Mouse (Mus musculus) embryonic fibroblast, embryonic 13.5 days (primary cell): ENCODE results near the gene Ece2. TPM values are rescaled to one million over a fixed set of nuclear protein-coding genes. Genes with fewer than 3 reads are reported as not detected.

Experiments
- H3K27ac ChIP-seq: 2 replicates; pipeline ENCODE4 v1.5.1; 2012; ENCODE audit warnings: low read length, control low read depth, inconsistent platforms; ENCODE audit not compliant: insufficient read depth
- H3K4me1 ChIP-seq: 2 replicates; pipeline ENCODE4 v1.6.1; 2011; ENCODE audit warnings: low read length; ENCODE audit not compliant: control insufficient read depth, insufficient read depth
- H3K4me3 ChIP-seq: 2 replicates; pipeline ENCODE4 v1.5.1; 2011; ENCODE audit warnings: mild to moderate bottlenecking, control low read depth, low read length; ENCODE audit not compliant: insufficient read depth
- CTCF ChIP-seq: IDR thresholded peaks from 2 replicates; pipeline ENCODE4 v1.5.1; 2011; ENCODE audit warnings: mild to moderate bottlenecking, control low read depth, low read length, moderate library complexity, borderline replicate concordance; ENCODE audit not compliant: insufficient read depth
- POLR2A ChIP-seq: IDR thresholded peaks from 2 replicates; pipeline ENCODE4 v1.6.1; 2011; ENCODE audit warnings: low read depth, mild to moderate bottlenecking, control low read depth, low read length, moderate library complexity
- polyA plus RNA-seq: library from polyadenylated mRNA; stranded (reverse); fragments of >200 nt; gene quantifications from 2 replicates; pipeline ENCODE4 v1.2.4, GENCODE M21; 2011; ENCODE audit warnings: low read depth; ENCODE audit not compliant: missing spikeins, insufficient read length

Ece2 gene
- polyA plus RNA-seq = 11.4 and 17.2 TPM in 2 replicates

DNA sequence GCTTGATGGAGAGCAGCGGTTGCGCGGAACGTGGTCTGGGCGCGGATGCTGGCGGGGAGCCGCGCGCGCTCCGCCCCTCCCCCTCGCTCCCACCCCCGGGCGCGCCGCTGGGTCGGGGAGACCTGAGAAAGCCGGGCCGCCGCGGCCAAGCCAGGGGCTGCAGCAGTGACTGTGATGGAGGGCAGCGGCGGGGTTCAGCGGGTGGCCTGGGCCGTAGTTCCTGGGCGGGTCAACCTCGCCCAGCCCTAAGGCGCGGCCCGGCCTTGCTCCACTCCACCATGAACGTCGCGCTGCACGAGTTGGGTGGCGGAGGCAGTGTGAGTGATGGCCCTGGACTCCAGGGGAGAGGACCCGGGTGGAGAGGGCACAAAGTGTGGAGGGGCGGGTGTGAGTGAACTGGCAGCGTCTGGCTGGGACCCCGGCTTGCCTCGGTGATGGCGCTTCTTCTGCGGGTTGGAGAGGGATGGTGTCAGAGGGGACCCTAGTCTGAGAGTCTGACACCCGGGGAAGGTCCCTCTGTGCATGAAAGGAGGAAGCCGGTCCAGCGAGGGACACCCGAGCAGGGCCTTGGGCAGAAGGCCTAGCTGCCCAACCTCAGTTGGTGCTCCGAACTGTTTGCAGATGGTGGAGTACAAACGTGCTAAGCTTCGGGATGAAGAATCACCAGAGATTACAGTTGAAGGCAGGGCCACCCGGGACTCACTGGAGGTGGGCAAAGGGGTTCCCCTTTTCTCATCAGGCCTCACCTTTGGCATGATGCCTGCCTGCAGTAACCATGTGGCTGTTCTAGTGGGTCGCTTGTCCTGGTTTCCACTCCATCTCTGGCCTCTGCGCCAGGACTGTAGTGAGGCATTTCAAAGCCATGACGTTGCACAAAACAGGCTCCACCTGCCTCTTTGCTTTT is at the start of gene Ece2:
Gene Ece2 (plus strand): TSS at position 98 of the 904 bp plus-strand sequence.
- Histone ChIP-seq H3K4me3 (peak within 1 kb of the TSS; percentile 21), H3K27ac (no peak within 1 kb of the TSS), H3K4me1 (peaks cover 2% of the 10 kb centered on the region; the same call in 1 of the 2 replicates)
- TF ChIP-seq POLR2A (peak; percentile 68), CTCF (no peak)

DNA sequence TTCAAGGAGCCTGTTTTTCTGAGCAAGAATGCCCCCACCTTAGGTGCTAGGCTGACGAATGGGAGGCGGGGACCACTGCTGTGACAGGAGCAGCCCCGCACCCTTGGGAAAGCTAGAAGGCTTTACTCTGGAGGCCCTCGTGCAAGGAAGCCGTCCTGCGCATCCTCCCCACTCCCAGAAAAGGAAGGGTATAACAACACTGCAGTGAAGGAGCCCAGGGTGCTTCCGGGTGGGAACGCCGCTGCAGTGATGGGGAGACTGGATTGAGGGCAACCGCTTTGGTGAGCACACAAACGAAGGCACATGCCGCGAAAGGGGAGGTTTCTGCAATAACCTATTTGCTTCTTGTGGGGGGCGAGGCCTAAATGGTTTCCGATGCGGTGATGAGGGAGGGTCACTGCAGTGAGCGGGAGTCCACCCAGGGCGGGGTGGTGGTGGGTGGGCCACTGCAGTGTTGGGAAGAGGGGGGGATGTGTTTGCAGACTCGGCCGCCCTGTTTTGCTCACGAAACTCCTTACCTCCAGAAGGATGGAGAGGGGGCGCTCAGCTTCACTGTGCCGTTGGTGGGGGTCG is 40.2 kb upstream of the Ece2 start, which contains the start of gene Vwa5b2:
Gene Vwa5b2 (plus strand): TSS at position 106 of the 573 bp plus-strand sequence.
- Histone ChIP-seq H3K4me1 (peaks cover 4% of the 10 kb centered on the region; the same call in 1 of the 2 replicates), H3K27ac (no peak within 1 kb of the TSS), H3K4me3 (peak within 1 kb of the TSS; percentile 32)
- no peak for TF ChIP-seq CTCF
- TF ChIP-seq POLR2A = no peak

DNA sequence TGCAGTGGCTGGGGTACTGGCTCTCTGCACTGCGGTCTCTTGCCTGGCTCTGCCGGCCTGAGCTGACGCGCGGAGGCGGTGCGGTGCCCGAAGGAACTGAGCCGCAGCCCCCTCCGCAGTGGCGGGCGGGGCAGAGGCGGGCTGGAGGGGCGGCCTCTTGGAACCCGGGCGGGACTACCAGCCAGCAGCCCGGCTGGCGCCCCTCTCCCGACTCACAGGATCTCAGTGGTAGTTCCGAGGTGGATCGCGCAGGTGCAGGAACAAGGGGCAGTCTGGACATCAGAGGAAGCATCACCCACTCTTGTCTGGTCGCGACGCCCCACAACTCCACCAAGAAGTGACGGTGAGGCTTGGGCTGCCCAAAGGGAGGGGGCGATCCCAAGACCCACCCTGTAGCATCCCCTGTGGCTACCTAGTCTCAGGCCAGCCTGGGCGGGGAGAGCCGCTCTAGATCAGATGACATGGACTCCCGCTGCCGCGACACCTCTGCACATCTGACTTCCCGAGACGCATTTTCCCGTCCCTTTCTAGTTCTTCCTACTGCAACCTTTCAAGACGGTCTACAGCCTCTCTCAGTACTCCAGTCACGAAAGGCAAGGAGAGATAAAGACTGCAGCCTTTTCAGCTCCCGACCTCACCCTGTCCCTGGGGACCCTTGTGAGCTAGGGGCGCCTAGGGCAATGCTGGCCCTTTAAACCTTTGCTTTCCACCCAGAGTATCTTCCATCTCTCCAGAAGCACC is 39.5 kb upstream of the Ece2 start:
- TF ChIP-seq CTCF = no peak
- no peak for TF ChIP-seq POLR2A
- Histone ChIP-seq H3K27ac (no peak overlapping the region), H3K4me1 (peaks cover 4% of the 10 kb centered on the region; the same call in 1 of the 2 replicates), H3K4me3 (peak overlapping the region; percentile 32)

DNA sequence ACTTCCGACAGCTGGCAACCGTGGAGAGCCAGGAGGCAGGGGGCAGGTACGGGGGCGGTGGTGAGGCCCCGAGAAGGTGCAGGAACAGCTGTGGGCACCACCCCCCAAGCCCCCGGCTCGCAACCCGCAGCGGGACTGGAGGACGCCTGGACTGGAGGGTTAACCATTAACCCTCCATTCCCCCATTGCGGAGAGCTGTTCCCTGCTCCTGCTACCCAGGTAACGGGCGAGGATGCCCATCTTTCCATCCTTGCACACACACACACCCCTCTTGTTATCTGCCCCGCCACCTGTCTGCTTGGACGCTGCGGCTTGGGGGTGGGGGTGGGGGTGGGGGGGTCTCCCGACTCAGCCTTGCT is 39.0 kb upstream of the Ece2 start:
- no peak for TF ChIP-seq CTCF
- TF ChIP-seq POLR2A = no peak
- Histone ChIP-seq H3K4me1 (peaks cover 4% of the 10 kb centered on the region; the same call in 1 of the 2 replicates), H3K27ac (no peak overlapping the region), H3K4me3 (no peak overlapping the region)

DNA sequence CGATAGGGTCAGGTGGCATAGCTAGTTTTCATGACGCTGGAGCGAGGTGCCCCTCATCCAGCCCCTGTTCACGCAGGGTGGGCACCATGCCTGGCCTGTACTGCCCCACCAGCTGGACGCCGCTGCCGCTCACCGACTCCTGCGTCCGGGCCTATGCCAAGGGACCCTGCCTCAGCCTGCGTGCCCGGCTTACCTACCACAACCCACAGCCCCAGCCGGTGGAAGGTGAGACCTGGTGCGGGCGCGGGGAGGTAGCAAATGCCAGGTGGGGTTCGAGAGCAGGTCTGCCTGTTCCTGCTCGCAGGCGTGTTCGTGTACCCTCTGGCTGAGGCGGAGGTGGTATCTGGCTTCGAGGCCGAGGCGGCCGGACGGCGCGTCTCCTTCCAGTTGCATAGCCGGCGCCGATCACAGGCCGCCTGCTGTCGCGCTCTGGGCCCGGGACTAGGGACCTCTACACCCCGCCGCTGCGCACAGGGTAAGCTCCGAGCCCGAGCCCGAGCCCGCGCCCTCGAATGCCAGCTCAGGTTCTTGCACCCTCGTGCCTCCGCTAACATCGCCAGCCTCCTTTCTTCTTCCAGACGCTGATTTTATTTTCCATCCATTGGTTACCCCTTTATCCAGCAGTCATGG is 38.4 kb upstream of the Ece2 start:
- TF ChIP-seq POLR2A (no peak), CTCF (no peak)
- H3K27ac ChIP-seq = no peak overlapping the region
- no peak overlapping the region for H3K4me3 ChIP-seq
- peaks cover 4% of the 10 kb centered on the region; the same call in 1 of the 2 replicates for H3K4me1 ChIP-seq

DNA sequence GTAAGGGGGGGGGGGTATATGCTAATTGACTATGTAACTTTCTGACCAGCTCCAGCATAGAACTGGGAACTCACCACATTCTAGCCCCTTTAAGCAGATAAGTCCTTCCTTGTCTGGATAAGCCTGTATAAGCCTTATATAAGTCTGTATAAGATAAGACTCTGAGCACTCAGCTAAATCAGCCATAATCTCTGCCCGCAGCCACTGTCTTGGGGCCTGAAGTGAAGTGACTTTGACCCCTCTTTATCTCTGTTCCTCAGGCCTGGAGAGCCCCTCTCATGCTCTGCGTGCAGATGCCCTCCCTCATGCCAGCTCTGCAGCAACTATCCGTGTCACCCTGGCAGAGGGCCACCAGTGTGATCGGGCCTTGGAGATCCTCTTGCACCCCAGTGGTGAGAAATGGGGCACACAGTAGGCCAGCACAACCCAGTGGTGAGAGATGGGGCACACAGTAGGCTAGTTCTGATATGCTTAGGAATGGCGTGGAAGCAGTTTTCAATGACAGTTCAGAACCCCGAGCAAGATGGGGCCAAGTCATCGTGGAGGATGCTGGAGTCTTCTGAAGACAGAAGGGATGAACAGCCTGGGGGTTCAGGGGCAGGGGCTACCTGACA is 34.5 kb upstream of the Ece2 start:
- no peak overlapping the region for H3K27ac ChIP-seq
- TF ChIP-seq POLR2A (no peak), CTCF (no peak)

DNA sequence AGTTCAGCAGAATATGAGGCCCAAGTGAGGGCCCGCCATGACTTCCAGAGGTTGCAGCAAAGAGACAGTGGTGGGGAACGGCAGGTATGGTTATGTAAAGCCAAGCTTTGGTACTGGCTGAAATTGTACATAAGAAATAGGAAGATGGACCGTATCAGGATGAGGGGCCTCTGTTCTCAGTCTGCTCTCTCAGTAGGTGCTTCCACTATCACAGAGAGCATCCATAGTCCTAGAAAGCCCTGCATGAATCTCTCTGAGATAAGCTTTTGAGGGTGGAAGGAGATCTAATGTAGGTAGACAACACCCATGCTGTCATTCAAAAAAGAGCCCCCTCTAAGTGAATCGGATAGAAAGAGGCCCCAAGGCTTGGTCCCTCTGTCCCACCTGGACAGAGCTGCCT is 33.9 kb upstream of the Ece2 start:
- TF ChIP-seq CTCF (no peak), POLR2A (no peak)
- H3K27ac ChIP-seq = no peak overlapping the region
- no peak overlapping the region for H3K4me3 ChIP-seq
- no peaks in the 10 kb centered on the region for H3K4me1 ChIP-seq

More for the DNA sequence above, 34.5 kb upstream of the Ece2 start:
- H3K4me1 ChIP-seq = peaks cover 2% of the 10 kb centered on the region; the same call in 1 of the 2 replicates
- H3K4me3 ChIP-seq = no peak overlapping the region

DNA sequence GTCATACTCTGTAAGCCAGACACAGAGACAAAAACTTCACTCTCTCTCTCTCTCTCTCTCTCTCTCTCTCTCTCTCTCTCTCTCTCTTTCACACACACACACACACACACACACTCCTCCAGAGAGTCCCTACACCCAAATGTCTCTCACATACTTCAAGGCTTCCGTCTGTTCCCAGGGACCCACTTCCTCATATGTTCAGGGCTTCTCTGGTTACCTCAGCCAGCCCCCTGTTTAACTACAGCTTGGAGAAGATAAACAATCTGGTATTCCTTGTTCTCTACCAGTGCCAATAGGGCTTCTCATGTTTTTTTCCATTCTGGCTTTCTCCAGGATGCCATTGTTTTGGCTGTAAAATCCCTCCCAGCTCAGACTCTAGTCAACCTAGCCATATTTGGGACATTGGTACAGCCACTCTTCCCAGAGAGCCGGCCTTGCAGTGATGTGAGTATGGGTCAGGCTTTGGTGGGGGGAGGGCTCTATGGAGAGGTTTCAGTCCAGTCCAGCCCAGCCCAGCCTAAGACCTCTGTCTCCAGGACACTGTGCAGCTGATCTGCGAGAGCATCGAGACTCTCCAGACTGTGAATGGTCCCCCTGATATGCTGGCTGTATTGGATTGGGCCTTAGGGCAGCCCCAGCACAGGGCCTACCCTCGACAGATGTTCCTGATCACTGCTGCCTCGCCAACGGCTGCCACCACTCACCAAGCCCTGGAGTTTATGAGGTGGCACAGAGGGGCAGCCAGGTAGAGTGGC is 32.8 kb upstream of the Ece2 start:
- TF ChIP-seq CTCF = no peak
- no peak for TF ChIP-seq POLR2A
- Histone ChIP-seq H3K4me3 (no peak overlapping the region), H3K4me1 (no peaks in the 10 kb centered on the region), H3K27ac (no peak overlapping the region)

DNA sequence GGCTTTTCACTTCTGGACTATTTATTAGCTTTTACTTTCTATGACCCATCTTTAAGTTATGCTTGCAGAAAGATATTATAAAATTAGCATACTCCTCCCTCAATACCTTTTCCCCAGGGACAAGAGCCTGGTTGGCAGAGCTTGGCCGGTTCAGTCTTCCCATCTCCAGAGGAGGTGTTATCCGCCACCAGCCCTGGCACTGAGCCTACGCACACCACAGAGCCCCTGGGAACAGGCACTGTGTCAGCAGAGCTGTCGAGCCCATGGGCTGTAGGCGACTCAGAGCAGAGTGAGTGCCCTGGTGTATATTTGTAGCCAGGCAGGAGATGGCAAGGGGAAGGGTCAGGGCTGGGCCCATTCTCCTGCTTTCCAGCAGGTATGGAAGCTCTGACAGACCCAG is 29.1 kb upstream of the Ece2 start:
- TF ChIP-seq CTCF = no peak
- no peak for TF ChIP-seq POLR2A
- Histone ChIP-seq H3K4me1 (no peaks in the 10 kb centered on the region), H3K4me3 (no peak overlapping the region), H3K27ac (no peak overlapping the region)
